13 mouse cellular contexts compared by ENCODE assay signal in genomic region chr1:167754636-167755522, GRCm38 (mm10).
DNase-seq lines count a peak whose midpoint lies in the region; ATAC-seq lines count a peak whose summit lies in the region.
"Had no signal": no experiment of that assay in that cellular context is flagged by ENCODE, and none has a peak within 500 bp of the region (broad histone marks: within the 10 kb centered on the region; RNA-seq: fewer than 3 reads in every experiment).

No protein-coding gene starts in this region.

- no peaks in the 10 kb centered on the region for H3K36me3 ChIP-seq in kidney, embryonic 14.5 days (ENCODE audit: control insufficient read depth, insufficient read depth, low read length)
- H3K36me3 ChIP-seq in neural tube, embryonic 11.5 days (ENCODE audit: control insufficient read depth, insufficient read depth, low read length), result no peaks in the 10 kb centered on the region
- H3K36me3 ChIP-seq in limb, embryonic 11.5 days (ENCODE audit: control insufficient read depth, insufficient read depth, low read length), result no peaks in the 10 kb centered on the region
- H3K36me3 ChIP-seq: heart, embryonic 15.5 days had no signal

- H3K4me3 ChIP-seq in kidney, embryonic 14.5 days (ENCODE audit: low read length), result no peak overlapping the region
- no peak overlapping the region for H3K4me3 ChIP-seq in neural tube, embryonic 11.5 days (ENCODE audit: low read depth, low read length)
- no peak overlapping the region for H3K4me3 ChIP-seq in limb, embryonic 11.5 days (ENCODE audit: low read depth, low read length)
- H3K4me3 ChIP-seq: heart, embryonic 15.5 days had no signal

- H3K27me3 ChIP-seq in kidney, embryonic 14.5 days (ENCODE audit: control insufficient read depth, insufficient read depth, low read length), result peaks cover 8% of the 10 kb centered on the region; the same call in 1 of the 2 replicates
- H3K27me3 ChIP-seq in neural tube, embryonic 11.5 days (ENCODE audit: control insufficient read depth, insufficient read depth, low read length), result peaks cover 10% of the 10 kb centered on the region; the same call in 1 of the 2 replicates
- H3K27me3 ChIP-seq in limb, embryonic 11.5 days (ENCODE audit: control insufficient read depth, insufficient read depth, low read length), result no peaks in the 10 kb centered on the region
- H3K27me3 ChIP-seq: heart, embryonic 15.5 days had no signal

- peak; percentile 40; the same call in 1 of the 2 replicates for ATAC-seq in kidney, embryonic 14.5 days (ENCODE audit: low FRiP score, low TSS enrichment)
- ATAC-seq in neural tube, embryonic 11.5 days (ENCODE audit: insufficient read depth, low FRiP score, low TSS enrichment), result 0 out of 2 replicates have a peak, but pooled peaks have one; percentile 26
- peak; percentile 31; the same call in 1 of the 2 replicates for ATAC-seq in limb, embryonic 11.5 days (ENCODE audit: insufficient number of reproducible peaks, low FRiP score, low TSS enrichment, low read depth)

- no peaks in the 10 kb centered on the region for H3K9me3 ChIP-seq in kidney, embryonic 14.5 days (ENCODE audit: control insufficient read depth, low read length)
- H3K9me3 ChIP-seq in neural tube, embryonic 11.5 days (ENCODE audit: control insufficient read depth, low read length), result no peaks in the 10 kb centered on the region
- no peaks in the 10 kb centered on the region for H3K9me3 ChIP-seq in limb, embryonic 11.5 days (ENCODE audit: control insufficient read depth, low read length)
- H3K9me3 ChIP-seq: heart, embryonic 15.5 days had no signal

- WGBS in kidney, embryonic 14.5 days, result 11% methylated on average over 14 of the region's 14 CpGs
- WGBS in neural tube, embryonic 11.5 days, result 11% methylated on average over 14 of the region's 14 CpGs
- 12% methylated on average over 14 of the region's 14 CpGs for WGBS in limb, embryonic 11.5 days

- H3K27ac ChIP-seq in kidney, embryonic 14.5 days (ENCODE audit: low read depth, low read length), result no peak overlapping the region
- no peak overlapping the region for H3K27ac ChIP-seq in neural tube, embryonic 11.5 days (ENCODE audit: low read depth, low read length)
- peak overlapping the region; percentile 61 for H3K27ac ChIP-seq in limb, embryonic 11.5 days (replicated peaks; ENCODE audit: low read depth, low read length)
- H3K27ac ChIP-seq: heart, embryonic 15.5 days had no signal

- H3K4me1 ChIP-seq in kidney, embryonic 14.5 days (ENCODE audit: control insufficient read depth, insufficient read depth, low read length), result peaks cover 15% of the 10 kb centered on the region
- H3K4me1 ChIP-seq in neural tube, embryonic 11.5 days (ENCODE audit: control insufficient read depth, insufficient read depth, low read length), result peaks cover 14% of the 10 kb centered on the region
- peaks cover 31% of the 10 kb centered on the region for H3K4me1 ChIP-seq in limb, embryonic 11.5 days (ENCODE audit: control insufficient read depth, insufficient read depth, low read length)
- H3K4me1 ChIP-seq: heart, embryonic 15.5 days had no signal

- no peak overlapping the region for H3K9ac ChIP-seq in kidney, embryonic 14.5 days (ENCODE audit: low read depth, low read length)
- H3K9ac ChIP-seq in neural tube, embryonic 11.5 days (ENCODE audit: low read length), result no peak overlapping the region
- H3K9ac ChIP-seq in limb, embryonic 11.5 days (ENCODE audit: low read length), result no peak overlapping the region
- H3K9ac ChIP-seq: heart, embryonic 15.5 days had no signal

- no peak for DNase-seq in kidney, postnatal 14 days
- peak; percentile 24 for DNase-seq in neural tube, embryonic 11.5 days (ENCODE audit: low spot score)
- DNase-seq in neural tube, embryonic 10.5 days (ENCODE audit: extremely low spot score, low spot score), result no peak
- peak; percentile 55 for DNase-seq in limb, embryonic 11.5 days (ENCODE audit: low spot score)
- DNase-seq in cerebellum, adult 9-10 months, result no peak
- DNase-seq in ovary, postnatal 14 days (ENCODE audit: low spot score), result no peak
- DNase-seq: adrenal gland, adult 2 months; cerebellum, postnatal 36 days; gastrocnemius, postnatal 14 days; kidney, adult 8-10 months; right cerebral cortex, postnatal 4 days had no signal

- no peak overlapping the region for H3K4me2 ChIP-seq in kidney, embryonic 14.5 days (replicated peaks; ENCODE audit: low read depth, low read length)
- H3K4me2 ChIP-seq in neural tube, embryonic 11.5 days (ENCODE audit: low read depth), result no peak overlapping the region
- H3K4me2 ChIP-seq in limb, embryonic 11.5 days (ENCODE audit: low read depth, severe bottlenecking), result peak overlapping the region; percentile 26; the same call in 1 of the 2 replicates
- H3K4me2 ChIP-seq: heart, embryonic 15.5 days had no signal

Comparison
In these comparisons a context has a peak if more than half of its experiments do, and no peak if none do; other contexts are left out.
1. DNase-seq: peak in neural tube, embryonic 11.5 days (single experiment) and limb, embryonic 11.5 days (single experiment); none in kidney, postnatal 14 days (single experiment), neural tube, embryonic 10.5 days (single experiment), cerebellum, adult 9-10 months (single experiment) and ovary, postnatal 14 days (single experiment).
2. Peak in every context shown above with its lines, with median percentiles within 50 percentile points of each other: ATAC-seq.